Mouse (Mus musculus) natural killer cell, adult 2 months (primary cell): Measurements from ENCODE around the gene Gm45062.
A peak's percentile ranks its signal among the peaks of the same experiment; 100 is the strongest.
"Not testable (repeated sequence)": the region's sequence is repeated elsewhere in the genome, so short reads cannot be mapped to it uniquely, and the experiment has no call there.

Experiments
- DNase-seq, 2 experiments: peaks; one replicate each; pipeline ENCODE4 v3.0.0; 2022; ENCODE audit warnings: low spot score in 2 of 2

Gm45062 gene

DNA sequence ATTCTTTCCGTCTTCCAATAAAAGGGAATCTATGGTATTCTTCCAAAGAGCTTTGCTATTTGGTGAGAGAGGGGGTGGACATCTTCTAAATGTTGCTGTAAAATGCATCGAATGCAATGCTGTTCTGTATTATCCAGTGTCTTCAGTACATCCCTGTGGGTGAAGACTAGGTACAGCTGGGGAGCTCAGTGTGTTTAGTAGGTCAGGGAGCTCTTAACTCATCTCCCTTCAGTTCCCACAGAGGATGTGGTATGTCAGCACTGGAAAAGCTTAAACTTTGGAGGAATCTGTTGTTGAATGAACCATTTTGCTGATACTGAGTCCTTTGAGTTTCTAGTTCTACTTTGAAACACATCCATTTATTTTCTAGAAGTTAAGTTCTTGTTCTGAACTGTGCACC is 53.3 kb downstream of the Gm45062 start:
- DNase-seq = no peak

DNA sequence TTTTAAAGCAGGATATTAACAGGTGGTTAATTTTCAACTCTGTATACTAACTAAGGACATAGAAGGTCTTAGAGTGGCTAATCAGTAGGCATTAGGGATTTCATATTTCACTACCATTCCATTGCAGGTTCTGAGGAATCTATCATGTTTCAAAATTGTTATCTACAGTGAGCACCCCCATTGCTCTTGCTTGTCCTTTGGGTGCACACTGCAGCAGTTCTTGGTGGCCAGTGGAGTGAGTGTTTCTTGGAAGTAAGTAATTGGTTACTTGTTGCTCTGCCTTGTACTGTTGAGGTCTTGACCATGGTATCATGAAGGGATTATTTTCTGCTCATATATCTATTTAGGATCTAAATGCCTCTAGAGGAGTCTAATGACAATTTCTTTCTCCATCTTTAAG is 57.0 kb downstream of the Gm45062 start:
- no peak for DNase-seq

DNA sequence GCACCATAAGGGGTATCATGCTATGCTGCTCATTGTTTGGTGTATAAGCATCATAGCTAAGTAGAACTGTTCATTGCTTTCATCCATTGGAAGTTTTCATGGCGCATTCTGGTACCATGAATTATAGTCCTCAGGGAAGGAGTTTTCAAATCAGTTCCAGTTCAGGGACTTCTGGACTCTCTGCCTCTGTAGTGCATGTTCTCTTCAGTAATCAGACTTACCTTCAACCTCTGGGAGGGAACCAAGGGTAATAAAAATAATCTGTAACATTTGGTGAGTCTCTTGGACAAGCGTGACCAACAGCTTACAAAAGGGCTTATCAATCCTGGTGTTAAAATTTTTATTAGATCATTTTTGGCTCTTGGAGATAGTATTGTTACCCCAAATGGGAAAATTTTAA is 60.3 kb downstream of the Gm45062 start:
- no peak for DNase-seq

DNA sequence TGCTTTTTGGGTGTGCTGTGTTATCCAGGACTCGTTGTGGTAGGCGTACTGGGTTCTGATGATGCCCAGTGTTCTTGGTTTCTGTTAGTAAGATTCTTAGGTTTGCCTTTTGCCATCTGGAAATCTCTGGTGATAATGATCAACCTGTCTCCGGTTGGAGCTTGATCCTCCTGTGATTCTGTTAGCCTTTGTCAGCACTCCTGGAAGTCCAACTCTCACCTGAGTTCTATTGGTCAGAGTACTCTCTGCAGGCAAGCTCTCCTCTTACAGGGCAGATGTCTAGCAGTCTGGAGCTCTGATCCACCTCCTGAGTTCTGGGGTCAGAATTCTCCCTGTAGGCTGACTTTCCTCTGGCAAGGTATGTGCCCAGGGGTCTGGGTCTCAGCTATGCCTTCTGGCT is 72.2 kb downstream of the Gm45062 start:
- not testable (repeated sequence) for DNase-seq

DNA sequence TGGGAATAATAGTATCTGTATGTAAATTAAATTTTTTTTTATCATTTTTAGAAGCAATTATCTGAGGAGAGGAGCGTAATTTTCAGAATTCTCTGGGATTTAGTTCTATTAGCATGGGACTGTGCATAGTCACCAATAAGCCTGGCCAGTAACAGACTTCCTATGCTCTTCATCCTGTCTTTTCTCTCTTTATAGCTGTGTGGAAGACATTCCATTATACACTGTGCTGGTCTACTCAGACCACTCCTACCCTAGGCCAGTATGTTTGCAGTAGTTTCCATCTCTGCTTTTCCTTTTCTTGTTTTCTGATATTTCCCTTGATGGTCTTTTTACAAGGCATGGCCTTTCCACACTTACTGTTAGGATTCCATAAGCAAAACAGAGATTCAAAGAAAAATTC is 74.1 kb downstream of the Gm45062 start:
- DNase-seq = no peak

DNA sequence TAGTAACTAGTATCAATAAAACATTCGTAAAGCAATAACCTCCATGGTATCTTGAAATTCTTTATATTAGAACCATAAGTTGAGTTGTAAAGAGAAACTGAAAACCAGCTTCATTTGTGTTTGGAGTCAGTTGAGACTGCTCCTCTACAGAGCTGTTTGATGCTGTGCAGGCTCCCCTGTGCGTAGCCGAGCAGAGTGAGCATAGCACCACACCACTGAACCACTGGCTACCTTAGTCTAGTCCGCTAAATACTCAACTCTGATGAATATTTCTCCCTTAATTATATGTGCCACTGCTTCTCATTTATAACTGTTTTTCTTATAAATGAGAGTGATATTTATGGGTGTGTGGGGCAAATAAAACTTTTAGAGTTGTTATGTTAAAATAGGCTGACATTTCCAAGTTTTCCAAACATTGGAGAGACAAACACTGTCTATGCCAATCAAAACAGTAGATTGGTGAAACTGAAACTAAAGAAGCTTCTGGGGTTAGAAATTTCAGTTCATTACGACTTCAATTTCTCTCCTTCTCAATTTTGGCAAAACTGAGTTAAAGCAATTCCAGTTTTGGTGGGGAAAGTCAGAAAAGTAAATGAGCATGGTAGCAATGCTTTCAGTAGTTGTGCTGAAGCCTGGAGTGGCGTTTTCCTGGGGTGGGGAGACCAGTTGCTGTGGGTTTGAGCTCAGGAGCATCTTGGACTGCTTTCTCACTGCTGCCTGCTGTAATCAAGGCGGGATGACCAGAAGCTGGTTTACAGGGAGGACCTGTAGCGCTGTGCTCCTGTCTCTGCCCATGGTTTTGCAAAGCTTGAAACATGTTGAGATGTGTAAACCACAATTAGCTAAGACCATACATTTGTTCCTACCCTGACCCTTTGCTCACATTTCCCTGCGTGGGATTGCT is 77.5 kb downstream of the Gm45062 start:
- no peak for DNase-seq

DNA sequence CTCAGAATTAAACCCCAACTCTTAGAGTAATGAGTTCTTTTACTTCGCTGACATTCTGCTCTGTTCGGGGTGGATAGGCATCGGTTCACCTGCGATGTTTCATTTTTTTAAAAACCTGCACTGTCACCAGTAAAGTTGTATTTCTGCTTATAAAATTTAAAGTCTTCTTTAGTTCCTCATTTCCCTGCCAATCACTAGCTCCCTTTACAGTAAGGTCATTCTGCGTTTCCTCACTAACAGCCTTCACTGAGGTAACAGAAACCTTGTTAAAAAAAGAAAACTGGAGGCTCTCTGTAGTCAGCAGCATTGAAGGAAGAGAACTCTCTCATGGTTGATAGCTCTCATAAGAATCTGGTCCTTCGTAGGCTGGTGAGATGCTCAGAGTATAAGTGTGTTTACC is 80.2 kb downstream of the Gm45062 start:
- no peak for DNase-seq

DNA sequence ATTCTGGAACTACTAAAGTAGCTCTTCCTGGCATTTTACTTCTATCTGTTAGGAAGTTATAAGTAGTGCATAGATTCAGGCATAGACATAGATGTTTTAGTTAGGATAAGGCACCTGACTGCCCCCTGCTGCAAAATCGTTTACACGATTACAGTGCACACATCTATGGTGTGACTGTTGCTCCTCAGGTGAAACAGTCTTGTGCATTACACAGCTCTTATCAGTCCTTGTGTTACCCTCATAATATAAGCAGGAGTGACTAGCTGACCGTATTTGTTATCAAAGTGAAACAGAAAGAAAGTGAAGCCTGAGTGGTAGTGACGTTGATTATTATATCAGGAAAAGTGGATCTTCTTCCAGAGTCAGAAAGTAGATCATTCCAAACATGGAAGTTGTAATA is 84.0 kb downstream of the Gm45062 start:
- DNase-seq = no peak

DNA sequence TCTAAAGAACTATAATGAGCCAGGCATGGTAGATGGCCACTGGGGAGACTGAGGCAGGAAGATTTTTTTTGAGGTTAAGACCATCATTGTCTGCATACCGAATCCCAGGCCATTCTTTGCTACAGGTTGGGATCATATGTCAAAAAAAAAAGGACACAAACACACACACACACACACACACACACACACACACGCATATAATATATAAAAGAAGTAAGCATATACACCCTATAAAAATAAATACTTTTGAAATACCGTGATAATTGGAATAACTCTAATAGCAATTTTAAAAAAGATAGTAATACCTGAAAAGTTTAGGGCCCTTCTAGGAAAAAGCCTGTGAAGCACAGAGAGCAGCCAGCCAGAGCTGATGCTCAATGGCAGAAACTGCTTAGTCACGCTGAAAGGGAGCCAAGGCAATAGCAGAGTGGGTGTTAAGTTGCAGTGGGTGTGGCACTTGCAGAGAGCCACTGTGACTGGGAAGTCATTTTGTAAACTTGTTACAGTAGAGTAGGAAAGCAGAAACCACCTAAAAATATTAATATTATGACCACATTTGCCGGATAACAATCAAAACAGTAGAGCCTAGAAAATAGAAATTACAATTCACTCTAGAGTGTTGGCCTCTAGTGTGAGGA is 86.1 kb downstream of the Gm45062 start:
- peak in 1 of 2 experiments; percentile 8 for DNase-seq

DNA sequence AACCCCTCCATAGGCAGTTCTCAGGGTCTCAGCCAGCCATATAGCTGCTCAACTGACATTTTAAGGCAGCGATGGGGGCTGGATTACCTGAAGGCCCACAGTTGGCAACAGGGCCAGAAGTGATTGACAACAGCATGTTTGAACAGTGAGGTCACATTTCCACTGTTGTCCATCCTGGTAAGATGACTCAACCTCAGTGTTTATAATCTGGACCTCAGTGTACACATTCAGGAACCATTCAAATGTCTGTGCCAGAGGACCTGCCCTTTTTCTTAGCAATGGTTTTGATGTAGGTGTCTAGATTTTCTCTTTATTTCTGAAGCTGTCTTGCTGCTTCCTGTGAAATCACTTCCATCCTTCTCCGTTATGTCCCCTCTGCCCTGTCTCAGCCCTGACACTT is 87.9 kb downstream of the Gm45062 start:
- no peak for DNase-seq

DNA sequence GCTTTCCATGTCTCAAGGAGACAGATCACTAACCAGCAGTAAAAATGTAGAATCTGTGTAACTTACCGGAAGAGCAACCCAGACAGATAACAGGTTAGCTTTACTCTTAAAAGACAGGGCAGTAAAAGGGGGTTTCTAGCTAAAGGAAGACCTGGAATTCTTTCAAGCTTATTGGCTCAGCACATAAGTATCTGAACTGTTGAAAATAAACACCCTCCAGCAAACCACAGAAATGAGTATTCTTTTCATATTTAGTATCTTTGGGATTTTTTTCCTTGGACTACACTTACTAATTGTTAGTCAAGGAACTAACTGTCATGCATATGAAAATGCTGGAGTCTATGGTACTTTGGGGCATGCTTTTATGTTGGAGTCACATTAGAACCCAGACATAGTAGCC is 89.1 kb downstream of the Gm45062 start:
- DNase-seq = no peak

DNA sequence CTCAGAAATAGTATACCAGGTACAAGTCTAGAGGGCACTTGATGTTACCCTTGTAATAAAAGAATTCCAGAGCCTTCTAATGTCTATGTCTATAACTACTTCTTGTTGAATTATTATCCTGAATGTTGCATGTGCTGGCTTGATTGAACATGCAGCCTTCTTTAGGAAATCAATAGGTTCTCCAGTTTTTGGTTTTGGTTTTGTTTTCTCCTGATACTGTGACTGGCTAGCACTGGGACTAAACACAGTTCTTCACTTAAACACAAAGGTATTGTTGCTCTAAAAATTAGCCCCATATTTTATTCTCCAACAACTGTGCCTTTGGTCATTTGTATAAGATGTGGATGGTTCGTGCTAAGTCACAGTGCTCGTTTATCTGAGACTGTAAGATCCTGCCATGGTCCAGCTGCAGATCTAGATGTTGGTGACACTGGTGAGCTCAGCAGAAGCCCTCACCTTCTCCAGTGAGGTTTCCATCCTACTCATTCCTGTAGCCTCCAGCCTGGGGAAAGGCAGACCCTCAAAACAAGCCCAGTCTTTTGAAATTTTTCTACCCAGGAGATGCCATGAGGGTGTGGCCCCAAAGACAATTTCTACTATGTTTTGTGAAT is 89.9 kb downstream of the Gm45062 start:
- DNase-seq = no peak

DNA sequence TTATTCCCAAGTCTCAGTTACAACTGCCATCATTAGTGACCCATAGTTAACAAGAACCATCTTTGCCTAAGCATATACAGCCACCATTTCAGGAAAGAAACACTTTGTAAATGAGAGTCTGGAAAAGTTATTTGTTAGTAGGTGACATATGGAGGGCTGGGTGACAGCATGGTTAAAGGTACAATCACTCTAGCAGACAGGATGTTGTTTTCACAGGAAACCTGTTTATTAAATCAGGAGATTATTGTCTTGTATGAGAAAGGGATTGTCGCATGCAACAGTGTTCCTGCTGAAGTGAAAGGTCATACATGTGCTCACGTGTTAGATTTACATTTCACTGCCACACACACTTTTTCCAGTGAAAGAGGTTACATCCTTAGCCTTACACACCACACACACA is 92.3 kb downstream of the Gm45062 start:
- DNase-seq = no peak

DNA sequence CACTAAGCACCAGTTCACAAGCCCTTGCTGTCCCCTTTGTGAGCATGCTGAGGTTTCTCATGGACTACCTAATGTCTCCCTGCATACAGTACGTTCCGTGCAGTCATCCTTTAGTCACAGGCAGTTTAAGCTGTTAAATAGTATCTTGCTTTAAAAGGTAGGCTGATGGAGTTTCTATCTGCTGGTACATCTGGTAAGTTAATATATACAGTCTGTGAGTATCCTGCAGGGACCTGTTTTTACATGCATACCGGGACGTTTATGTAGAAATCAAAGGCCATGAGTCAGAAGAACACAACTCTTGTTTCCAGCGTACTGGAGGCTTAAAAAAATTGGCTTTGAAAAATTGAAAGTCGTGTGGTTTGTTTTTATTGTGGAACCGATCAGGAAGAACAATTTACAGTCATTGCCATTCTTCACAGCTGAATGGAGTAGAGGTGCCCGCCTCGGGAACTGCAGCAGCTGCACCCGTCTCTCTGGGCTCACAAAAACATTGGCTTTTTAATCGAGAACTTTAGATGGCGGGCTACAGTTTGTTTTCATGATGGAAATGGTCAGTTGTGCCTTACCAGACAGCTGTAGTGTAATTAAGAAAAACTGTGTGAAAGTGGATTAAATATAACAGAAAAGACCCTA is 93.4 kb downstream of the Gm45062 start:
- no peak for DNase-seq

DNA sequence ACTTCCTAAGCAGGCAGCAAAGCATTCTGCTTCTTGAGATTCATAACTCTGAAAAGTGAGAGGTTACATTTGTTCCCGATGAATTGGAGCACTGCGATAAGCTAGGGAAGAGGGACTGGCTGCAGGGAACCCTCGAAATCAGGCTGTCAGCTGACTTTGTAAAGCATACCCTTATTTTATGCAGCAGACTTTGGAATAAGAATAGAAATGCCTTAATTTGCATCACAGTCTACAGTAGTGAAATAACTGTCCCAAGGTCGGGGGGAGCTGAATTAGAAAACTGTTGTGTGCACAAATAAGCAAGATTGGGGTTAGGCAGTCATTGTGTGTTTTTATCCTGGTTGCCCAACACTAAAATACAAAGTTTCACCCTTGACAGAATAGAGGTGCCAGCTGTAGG is 94.2 kb downstream of the Gm45062 start:
- DNase-seq = no peak

DNA sequence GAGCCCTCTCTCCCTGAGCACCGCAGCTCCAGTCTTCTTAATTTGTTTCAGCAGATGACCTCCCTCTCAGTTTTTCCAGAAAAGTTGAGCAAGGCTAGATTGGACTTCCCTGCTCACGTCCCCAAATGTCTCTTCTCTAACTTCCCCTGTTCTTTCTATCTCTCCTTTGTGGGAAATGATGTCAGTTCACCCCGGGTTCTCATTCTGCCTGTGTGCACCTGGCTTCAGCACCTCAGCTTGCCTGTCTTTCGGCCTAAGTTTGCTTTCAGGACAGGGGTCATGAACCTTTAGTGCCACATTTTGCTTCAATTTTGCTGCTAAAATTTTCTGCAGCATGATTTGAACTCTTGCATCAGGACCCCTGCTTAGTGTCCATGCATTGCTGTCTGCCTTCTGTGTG is 95.6 kb downstream of the Gm45062 start:
- no peak for DNase-seq

DNA sequence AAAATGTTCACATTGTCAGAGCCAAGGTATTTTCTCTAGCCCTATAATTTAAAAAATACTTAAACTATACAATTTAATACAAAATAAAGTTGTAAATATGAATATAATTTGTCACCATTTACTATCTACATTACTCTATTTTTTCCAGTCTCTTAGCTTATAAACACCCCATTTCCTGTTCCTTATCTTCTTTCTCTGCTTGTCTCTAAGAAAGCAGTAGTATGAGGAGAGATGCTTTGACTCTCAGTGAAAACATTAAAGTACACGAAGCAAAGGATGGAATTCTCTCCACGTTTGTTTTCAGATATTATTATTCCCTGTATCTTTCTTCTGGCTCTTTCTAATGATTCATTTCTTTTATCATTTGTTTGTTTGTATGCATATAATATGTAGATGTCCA is 99.0 kb downstream of the Gm45062 start:
- no peak for DNase-seq

DNA sequence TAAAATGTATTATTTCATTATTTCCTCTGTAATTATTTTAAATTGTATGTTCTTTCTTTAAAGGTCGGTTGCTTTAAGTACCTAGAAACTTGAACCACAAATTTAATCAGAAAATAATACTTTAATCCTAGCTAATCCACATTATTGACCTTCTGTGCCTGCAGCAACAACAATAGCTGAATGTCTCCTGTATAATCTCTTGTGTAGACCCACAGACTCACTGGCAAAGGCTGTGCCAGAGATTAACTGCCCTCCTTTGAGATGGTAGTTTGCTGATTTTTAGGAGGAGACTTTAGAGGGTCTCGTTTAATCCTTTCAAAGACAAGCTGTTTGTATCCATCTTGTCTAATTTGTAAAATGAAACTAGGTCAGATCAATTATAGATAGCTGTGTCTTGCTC is 99.5 kb downstream of the Gm45062 start:
- DNase-seq = no peak

DNA sequence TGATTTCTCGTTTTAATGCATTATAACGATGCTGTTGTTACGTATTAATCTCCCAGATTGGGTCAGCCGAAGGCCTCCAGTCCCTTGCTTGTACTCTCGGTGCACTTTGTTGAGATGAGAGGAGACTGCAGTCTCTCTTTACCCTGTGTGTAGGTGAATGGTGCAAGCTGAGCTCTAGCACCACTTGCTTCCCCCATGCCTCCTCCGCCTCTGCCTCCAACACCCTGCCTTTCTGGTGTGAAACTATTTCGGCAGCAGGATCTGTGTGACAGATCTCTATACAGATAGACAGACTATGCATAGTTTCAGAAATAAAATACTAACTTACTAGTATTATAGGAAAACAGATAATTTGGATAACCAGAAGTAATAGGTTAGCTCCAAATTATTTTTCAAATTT is 101.6 kb downstream of the Gm45062 start:
- DNase-seq = no peak

DNA sequence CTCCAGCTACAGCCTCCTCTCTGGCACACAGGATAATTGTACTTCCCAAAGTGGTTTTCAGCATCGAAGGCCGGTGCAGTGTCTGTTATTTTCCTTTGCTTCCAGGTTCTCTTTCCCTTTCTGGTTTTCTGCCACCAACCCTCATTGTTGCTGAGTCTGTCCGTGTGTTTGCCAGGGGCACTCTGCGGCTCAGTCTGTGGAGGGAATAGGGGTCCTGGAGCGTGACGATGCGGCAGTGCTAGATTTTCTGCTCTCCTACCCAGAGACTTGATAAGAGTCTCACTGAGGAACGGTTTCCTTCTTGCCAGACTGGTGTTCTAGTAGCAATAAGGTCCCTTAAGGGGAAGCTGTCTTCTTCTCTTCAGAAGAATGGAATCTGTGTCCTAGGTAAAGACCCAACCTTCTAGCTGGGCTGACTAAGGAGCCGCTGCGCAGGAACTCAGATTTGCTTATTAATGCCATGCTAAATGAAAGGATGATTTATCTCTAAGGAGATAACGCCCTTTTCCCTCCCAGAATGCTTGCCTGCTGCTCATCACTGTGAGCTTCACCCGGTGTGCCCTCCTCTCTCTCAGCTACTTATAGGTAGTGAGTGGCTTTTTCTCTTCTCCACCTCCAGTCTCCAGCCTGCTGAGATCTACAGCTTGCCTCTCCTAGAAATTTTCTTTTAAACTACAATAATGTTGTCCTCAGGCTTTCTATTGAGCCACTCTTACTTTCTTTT is 104.9 kb downstream of the Gm45062 start:
- no peak for DNase-seq

DNA sequence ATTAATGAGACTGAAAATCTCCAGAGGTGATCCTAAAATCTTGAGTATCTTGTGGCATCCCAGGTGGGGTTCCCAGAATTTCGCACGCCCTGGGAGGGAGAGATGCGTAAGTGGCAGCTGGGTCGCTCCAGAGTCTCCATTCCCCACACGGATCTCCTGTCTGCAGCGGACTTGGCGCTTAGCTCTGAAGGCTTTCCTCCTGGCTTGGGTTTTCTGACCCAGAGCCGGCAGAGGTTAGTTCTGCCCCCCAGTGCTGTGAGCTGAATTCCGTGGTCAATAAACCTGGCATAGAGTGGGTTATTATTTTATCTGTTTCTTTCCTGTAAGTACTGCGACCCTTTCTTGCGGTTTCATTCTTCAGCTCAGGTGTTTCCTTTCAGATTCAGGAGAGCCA is 105.5 kb downstream of the Gm45062 start:
- DNase-seq = no peak

DNA sequence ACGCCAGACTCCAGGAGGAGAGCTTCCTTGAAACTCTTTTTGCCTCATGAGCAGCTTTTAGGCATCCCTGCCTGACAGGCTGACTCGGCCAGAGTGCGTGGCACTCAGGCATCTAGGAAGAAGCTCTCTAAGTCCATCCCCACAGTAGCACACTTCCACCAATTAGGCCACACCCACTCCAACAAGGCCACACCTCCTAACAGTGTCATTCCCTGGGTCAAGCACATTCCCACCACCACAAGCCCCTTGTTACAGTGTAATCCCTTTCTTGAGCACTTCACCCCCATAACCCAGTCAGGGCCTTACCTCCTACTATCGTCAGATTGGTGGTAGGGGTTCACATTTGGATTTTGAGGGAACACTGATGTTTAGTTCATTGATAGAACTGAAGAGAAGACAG is 108.4 kb downstream of the Gm45062 start:
- no peak for DNase-seq
